Mouse (Mus musculus) heart, adult 8-10 months (tissue): ENCODE data around the gene Muc3. TPM values are rescaled to one million over a fixed set of nuclear protein-coding genes. Genes with fewer than 3 reads are reported as not detected.
"Not testable (repeated sequence)": the region's sequence is repeated elsewhere in the genome, so short reads cannot be mapped to it uniquely, and the experiment has no call there.

Source experiments
- DNase-seq: peaks from one replicate; pipeline ENCODE4 v3.0.0; 2022; ENCODE audit warnings: low spot score
- total RNA-seq, 4 experiments: library from RNA; stranded (reverse); gene quantifications; 2 replicates each; pipeline ENCODE4 v1.2.4; 2022

Muc3 gene
- total RNA-seq, 4 experiments from 2014 or later = not detected

- DNase-seq = peak; percentile 78
Measured at GRCm38 (mm10) chr5:137122686-137123193, 26.4 kb downstream of the Muc3 start.

GRCm38 (mm10) chr5:137121280-137121679, 27.8 kb downstream of the Muc3 start:
- no peak for DNase-seq

- DNase-seq = no peak
Measured at GRCm38 (mm10) chr5:137118878-137119277, 30.2 kb downstream of the Muc3 start.

GRCm38 (mm10) chr5:137117994-137118393, 31.1 kb downstream of the Muc3 start:
- not testable (repeated sequence) for DNase-seq

GRCm38 (mm10) chr5:137116987-137117386, 32.1 kb downstream of the Muc3 start:
- DNase-seq = no peak

- DNase-seq = peak; percentile 90
Measured at GRCm38 (mm10) chr5:137115866-137116847, 33.0 kb downstream of the Muc3 start, which contains the start of gene Trim56. Trim56 (minus strand) TSS chr5:137116209.

- DNase-seq = no peak
Measured at GRCm38 (mm10) chr5:137114891-137115561, 34.1 kb downstream of the Muc3 start.

- no peak for DNase-seq
Measured at GRCm38 (mm10) chr5:137111542-137112408, 37.3 kb downstream of the Muc3 start.

- DNase-seq = no peak
Measured at GRCm38 (mm10) chr5:137110863-137111262, 38.3 kb downstream of the Muc3 start.

GRCm38 (mm10) chr5:137109941-137110593, 39.1 kb downstream of the Muc3 start:
- no peak for DNase-seq

- no peak for DNase-seq
Measured at GRCm38 (mm10) chr5:137108111-137108510, 41.0 kb downstream of the Muc3 start.

GRCm38 (mm10) chr5:137107670-137108069, 41.5 kb downstream of the Muc3 start:
- DNase-seq = no peak

GRCm38 (mm10) chr5:137107024-137107423, 42.1 kb downstream of the Muc3 start:
- peak; percentile 82 for DNase-seq

- DNase-seq = no peak
Measured at GRCm38 (mm10) chr5:137106434-137106833, 42.7 kb downstream of the Muc3 start.

- no peak for DNase-seq
Measured at GRCm38 (mm10) chr5:137103969-137104368, 45.2 kb downstream of the Muc3 start.

- DNase-seq = peak; percentile 81
Measured at GRCm38 (mm10) chr5:137102575-137103522, 46.3 kb downstream of the Muc3 start.

- DNase-seq = no peak
Measured at GRCm38 (mm10) chr5:137102078-137102477, 47.0 kb downstream of the Muc3 start.

GRCm38 (mm10) chr5:137100660-137101059, 48.5 kb downstream of the Muc3 start:
- no peak for DNase-seq

- no peak for DNase-seq
Measured at GRCm38 (mm10) chr5:137098418-137098817, 50.7 kb downstream of the Muc3 start.

GRCm38 (mm10) chr5:137096037-137096436, 53.1 kb downstream of the Muc3 start:
- DNase-seq = peak; percentile 74
